Mouse (Mus musculus) gastrocnemius, postnatal 10 days (tissue): ENCODE data around the gene Piezo1. TPM values are rescaled to one million over a fixed set of nuclear protein-coding genes. Genes with fewer than 3 reads are reported as not detected.

Source experiments
- microRNA-seq, 2 experiments: library from miRNA; unstranded; fragments of <30 nt; microRNA quantifications; one replicate each; pipeline ENCODE4 v1.2.0; 2021
- total RNA-seq, 2 experiments: library from RNA; stranded (reverse); gene quantifications; 2 replicates each; pipeline ENCODE4 v1.2.3; 2021

The Piezo1 gene
- total RNA-seq, 2 experiments from 2014 or later, result 24.5 to 30.9 TPM

Small RNAs within 50 kb of the gene (microRNA-seq; reads per million reads assigned to microRNA genes)
- 0 reads per million in 2 experiments for gene Gm24366

Other genes starting within 250 kb of the Piezo1 start
- gene Trhr2, start 190.6 kb downstream of the Piezo1 start, total RNA-seq, result not detected
- 10 to 100 TPM; 23.7 to 27.8 TPM for gene Zc3h18, start 174.7 kb downstream of the Piezo1 start, total RNA-seq
- not detected for gene Il17c, start 129.3 kb downstream of the Piezo1 start, total RNA-seq
- gene Cyba, start 118.4 kb downstream of the Piezo1 start, total RNA-seq, result 10 to 100 TPM; 23.8 to 28.6 TPM
- gene Mvd, start 107.9 kb downstream of the Piezo1 start, total RNA-seq, result 1 to 10 TPM; 6.9 to 7.9 TPM
- gene Snai3, start 90.6 kb downstream of the Piezo1 start, total RNA-seq, result 1 to 10 TPM; 2.5 to 3.1 TPM
- gene Rnf166, start 75.3 kb downstream of the Piezo1 start, total RNA-seq, result 10 to 100 TPM; 26.2 to 28.0 TPM
- gene Ctu2, start 75.2 kb downstream of the Piezo1 start, total RNA-seq, result 10 to 100 TPM; 12.0 to 13.3 TPM
- gene Cdt1, start 16.7 kb upstream of the Piezo1 start, total RNA-seq, result 1 to 10 TPM; 5.8 to 8.1 TPM
- gene Aprt, start 25.6 kb upstream of the Piezo1 start, total RNA-seq, result 10 to 100 TPM; 41.4 to 45.2 TPM
- 1 to 10 TPM; 4.5 to 7.4 TPM for gene Galns, start 60.1 kb upstream of the Piezo1 start, total RNA-seq
- 10 to 100 TPM; 52.7 to 52.8 TPM for gene Trappc2l, start 60.3 kb upstream of the Piezo1 start, total RNA-seq
- gene Pabpn1l, start 71.4 kb upstream of the Piezo1 start, total RNA-seq, result not detected
- 10 to 100 TPM; 19.0 to 20.1 TPM for gene Cbfa2t3, start 147.8 kb upstream of the Piezo1 start, total RNA-seq
- 10 to 100 TPM; 14.3 to 15.0 TPM for gene Acsf3, start 224.2 kb upstream of the Piezo1 start, total RNA-seq